Mouse (Mus musculus) spleen, embryonic (tissue): ENCODE data around the gene Accsl.

Experiments
- CTCF ChIA-PET: fragments of 350-600 bp; sonication (Branson Sonifier 250); formaldehyde crosslinking; loops from one replicate; lab custom pipeline; 2022; lab: Charles Lee

Accsl gene

DNA sequence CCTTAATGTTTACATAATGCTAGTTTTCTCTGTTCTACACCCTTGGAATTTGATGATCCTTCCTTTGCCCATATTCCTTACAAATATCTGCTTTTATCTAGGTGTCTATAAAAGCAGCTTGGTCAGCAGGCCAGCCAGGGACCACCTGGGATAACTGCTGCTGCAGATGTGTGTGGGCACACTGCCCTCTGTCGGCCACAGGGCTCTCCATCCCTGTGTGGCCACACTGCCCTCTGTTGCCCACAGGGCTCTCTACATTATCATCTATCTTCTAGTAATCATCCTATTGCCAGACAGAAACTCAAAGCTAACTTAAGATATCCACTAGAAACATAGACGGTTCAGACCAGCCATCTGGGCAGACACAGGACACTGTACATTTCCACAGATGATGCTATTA, 59.0 kb downstream of the Accsl start:
- CTCF ChIA-PET, result interaction anchor here (0.6 kb wide), 1 partner anchor 138 kb away, joined by 4 read pairs; no protein-coding TSS in a partner anchor

DNA sequence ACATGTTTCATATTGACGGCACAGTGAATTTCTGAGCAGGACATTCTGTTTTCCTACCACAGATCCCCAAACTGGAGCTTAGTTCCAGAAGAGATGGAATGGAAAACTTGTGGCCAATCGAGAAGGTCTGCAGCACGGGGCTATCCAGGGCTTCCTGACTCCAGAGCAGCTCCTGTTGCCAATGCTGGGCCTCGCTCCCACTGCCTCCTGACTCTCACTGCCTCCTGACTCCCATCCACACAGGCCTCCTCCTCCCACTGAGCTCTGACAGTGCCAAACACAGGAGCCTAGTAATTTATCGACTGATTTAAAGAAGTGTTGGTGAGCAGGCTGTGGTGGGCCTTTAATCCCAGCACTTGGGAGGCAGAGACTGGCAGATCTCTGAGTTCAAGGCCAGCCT, 60.9 kb downstream of the Accsl start:
- CTCF ChIA-PET, result no interaction called here

DNA sequence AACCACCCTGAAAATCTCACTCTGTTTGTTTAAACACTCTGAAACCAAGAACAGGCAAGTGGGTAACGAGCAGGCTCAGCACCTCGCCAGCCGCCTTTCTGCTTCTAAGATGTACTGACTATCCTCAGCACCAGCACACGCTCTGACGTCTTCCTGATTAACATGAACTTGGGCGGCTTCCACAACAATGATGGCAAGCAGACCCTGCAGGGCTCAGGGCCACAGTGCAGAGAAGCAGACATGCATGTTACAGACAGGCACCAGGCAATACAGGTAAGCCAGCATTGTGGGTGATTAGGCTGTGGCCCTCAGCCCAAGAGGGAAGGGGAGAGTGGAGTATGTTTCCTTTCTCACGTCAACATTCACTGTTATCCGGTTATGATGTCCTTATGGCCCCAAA, 61.5 kb downstream of the Accsl start:
- CTCF ChIA-PET, result no interaction called here

DNA sequence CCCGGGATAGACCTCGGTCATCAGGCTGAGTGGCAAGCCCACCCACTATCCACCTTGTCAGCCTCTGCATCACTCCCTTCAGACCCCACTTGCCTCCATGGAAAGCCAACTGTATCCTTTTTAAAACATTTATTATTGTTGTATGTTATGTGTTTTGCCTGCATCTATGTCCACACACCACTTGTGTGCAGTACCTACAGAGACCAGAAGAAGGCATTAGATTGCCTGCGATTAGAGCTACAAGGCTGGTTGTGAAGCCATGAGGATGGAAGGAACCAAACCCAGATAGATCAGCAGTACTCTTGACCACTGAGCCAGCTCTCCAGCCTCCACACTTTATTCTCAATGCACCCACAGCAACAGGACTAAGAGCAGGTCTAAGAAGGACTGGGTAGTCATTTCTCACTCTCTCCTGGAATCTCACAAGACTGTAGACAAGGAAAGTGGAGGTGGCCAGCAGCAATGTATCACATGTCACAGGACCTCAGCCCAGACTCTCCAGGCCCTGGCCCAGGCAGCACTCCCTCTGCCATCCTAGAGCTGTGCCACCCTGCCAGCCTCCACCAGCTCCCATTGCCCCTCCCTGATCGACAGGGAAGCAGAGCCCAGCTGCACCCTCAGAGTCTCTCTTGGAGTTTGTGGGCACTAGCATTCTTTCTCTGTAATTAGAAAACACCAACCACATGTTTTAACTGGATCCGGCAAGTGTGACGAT, 62.3 kb downstream of the Accsl start:
- CTCF ChIA-PET, result no interaction called here

DNA sequence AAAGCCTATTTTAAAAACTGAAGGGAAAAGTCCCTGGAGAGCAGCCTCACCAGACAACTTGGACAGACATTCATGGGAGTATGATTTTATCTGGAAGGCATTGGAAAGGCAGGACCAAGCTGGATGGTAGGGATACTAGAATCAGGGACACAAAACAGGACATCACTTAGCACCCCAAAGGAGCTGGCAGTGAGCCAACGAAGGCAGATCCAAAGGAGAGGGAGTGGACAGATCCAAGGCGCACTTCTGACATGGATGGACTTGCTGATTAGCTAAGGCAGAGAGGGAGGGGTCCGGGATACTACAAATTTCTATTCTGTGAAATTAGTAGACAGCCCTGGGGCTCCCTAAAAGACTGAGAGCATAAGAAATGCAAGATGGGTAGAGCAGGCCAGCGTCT, 63.4 kb downstream of the Accsl start:
- CTCF ChIA-PET, result no interaction called here
